Mouse (Mus musculus): ENCODE measurements around the gene Bnipl. TPM values are rescaled to one million over a fixed set of nuclear protein-coding genes. Genes with fewer than 3 reads are reported as not detected.

Bnipl gene
- polyA plus RNA-seq, 1 experiment = 0.61 TPM

- Histone ChIP-seq H3K4me3 (ENCODE audit: insufficient read depth, low read length) (no peak overlapping the region), H3K4me1 (ENCODE audit: control insufficient read depth, insufficient read depth, low read length) (no peaks in the 10 kb centered on the region), H3K27ac (ENCODE audit: insufficient read depth, low read length) (no peak overlapping the region)
- no peak for TF ChIP-seq CTCF (IDR thresholded peaks at IDR 0.05; ENCODE audit: extremely low read depth, insufficient read depth, low read length)
- TF ChIP-seq POLR2A (IDR thresholded peaks at IDR 0.05; ENCODE audit: extremely low read depth, insufficient read depth, low read length) = no peak
Measured at GRCm38 (mm10) chr3:95289419-95289818, 38.4 kb upstream of the Bnipl start.

- TF ChIP-seq CTCF (IDR thresholded peaks at IDR 0.05; ENCODE audit: extremely low read depth, insufficient read depth, low read length) (no peak), POLR2A (IDR thresholded peaks at IDR 0.05; ENCODE audit: extremely low read depth, insufficient read depth, low read length) (no peak)
- Histone ChIP-seq H3K27ac (ENCODE audit: insufficient read depth, low read length) (no peak overlapping the region), H3K4me1 (ENCODE audit: control insufficient read depth, insufficient read depth, low read length) (peaks cover 3% of the 10 kb centered on the region), H3K4me3 (ENCODE audit: insufficient read depth, low read length) (no peak overlapping the region)
Measured at GRCm38 (mm10) chr3:95287541-95287940, 36.5 kb upstream of the Bnipl start.

GRCm38 (mm10) chr3:95286510-95286909 is 35.5 kb upstream of the Bnipl start:
- Histone ChIP-seq H3K4me1 (ENCODE audit: control insufficient read depth, insufficient read depth, low read length) (peaks cover 3% of the 10 kb centered on the region), H3K4me3 (ENCODE audit: insufficient read depth, low read length) (no peak overlapping the region), H3K27ac (ENCODE audit: insufficient read depth, low read length) (no peak overlapping the region)
- TF ChIP-seq CTCF (IDR thresholded peaks at IDR 0.05; ENCODE audit: extremely low read depth, insufficient read depth, low read length) (no peak), POLR2A (IDR thresholded peaks at IDR 0.05; ENCODE audit: extremely low read depth, insufficient read depth, low read length) (no peak)

- H3K4me1 ChIP-seq (ENCODE audit: control insufficient read depth, insufficient read depth, low read length) = peaks cover 3% of the 10 kb centered on the region
- TF ChIP-seq CTCF (IDR thresholded peaks at IDR 0.05; ENCODE audit: extremely low read depth, insufficient read depth, low read length) = no peak
- no peak for TF ChIP-seq POLR2A (IDR thresholded peaks at IDR 0.05; ENCODE audit: extremely low read depth, insufficient read depth, low read length)
- no peak overlapping the region for H3K4me3 ChIP-seq (ENCODE audit: insufficient read depth, low read length)
- no peak overlapping the region for H3K27ac ChIP-seq (ENCODE audit: insufficient read depth, low read length)
Measured at GRCm38 (mm10) chr3:95286011-95286410, 35.0 kb upstream of the Bnipl start.

- no peak overlapping the region for H3K4me3 ChIP-seq (ENCODE audit: insufficient read depth, low read length)
- peaks cover 3% of the 10 kb centered on the region for H3K4me1 ChIP-seq (ENCODE audit: control insufficient read depth, insufficient read depth, low read length)
- H3K27ac ChIP-seq (ENCODE audit: insufficient read depth, low read length) = no peak overlapping the region
- no peak for TF ChIP-seq CTCF (IDR thresholded peaks at IDR 0.05; ENCODE audit: extremely low read depth, insufficient read depth, low read length)
- TF ChIP-seq POLR2A (IDR thresholded peaks at IDR 0.05; ENCODE audit: extremely low read depth, insufficient read depth, low read length) = no peak
Measured at GRCm38 (mm10) chr3:95285390-95285789, 34.4 kb upstream of the Bnipl start.

- peaks cover 3% of the 10 kb centered on the region for H3K4me1 ChIP-seq (ENCODE audit: control insufficient read depth, insufficient read depth, low read length)
- TF ChIP-seq POLR2A (IDR thresholded peaks at IDR 0.05; ENCODE audit: extremely low read depth, insufficient read depth, low read length) (no peak), CTCF (IDR thresholded peaks at IDR 0.05; ENCODE audit: extremely low read depth, insufficient read depth, low read length) (no peak)
- H3K27ac ChIP-seq (ENCODE audit: insufficient read depth, low read length) = no peak overlapping the region
- H3K4me3 ChIP-seq (ENCODE audit: insufficient read depth, low read length) = no peak overlapping the region; the same call in 1 of the 2 replicates
Measured at GRCm38 (mm10) chr3:95284501-95285281, 33.7 kb upstream of the Bnipl start.

GRCm38 (mm10) chr3:95284062-95284461 is 33.1 kb upstream of the Bnipl start:
- no peak for TF ChIP-seq CTCF (IDR thresholded peaks at IDR 0.05; ENCODE audit: extremely low read depth, insufficient read depth, low read length)
- no peak for TF ChIP-seq POLR2A (IDR thresholded peaks at IDR 0.05; ENCODE audit: extremely low read depth, insufficient read depth, low read length)
- peaks cover 3% of the 10 kb centered on the region for H3K4me1 ChIP-seq (ENCODE audit: control insufficient read depth, insufficient read depth, low read length)
- peak overlapping the region; percentile 44; the same call in 1 of the 2 replicates for H3K4me3 ChIP-seq (ENCODE audit: insufficient read depth, low read length)
- no peak overlapping the region for H3K27ac ChIP-seq (ENCODE audit: insufficient read depth, low read length)

- peaks cover 3% of the 10 kb centered on the region for H3K4me1 ChIP-seq (ENCODE audit: control insufficient read depth, insufficient read depth, low read length)
- peak overlapping the region; percentile 92 for H3K27ac ChIP-seq (ENCODE audit: insufficient read depth, low read length)
- H3K4me3 ChIP-seq (ENCODE audit: insufficient read depth, low read length) = peak overlapping the region; percentile 44
- TF ChIP-seq POLR2A (IDR thresholded peaks at IDR 0.05; ENCODE audit: extremely low read depth, insufficient read depth, low read length) (no peak), CTCF (IDR thresholded peaks at IDR 0.05; ENCODE audit: extremely low read depth, insufficient read depth, low read length) (no peak)
Measured at GRCm38 (mm10) chr3:95283589-95283941, 32.6 kb upstream of the Bnipl start.

- H3K4me3 ChIP-seq (ENCODE audit: insufficient read depth, low read length) = peak overlapping the region; percentile 44
- peak overlapping the region; percentile 92 for H3K27ac ChIP-seq (ENCODE audit: insufficient read depth, low read length)
- peaks cover 3% of the 10 kb centered on the region for H3K4me1 ChIP-seq (ENCODE audit: control insufficient read depth, insufficient read depth, low read length)
- TF ChIP-seq POLR2A (IDR thresholded peaks at IDR 0.05; ENCODE audit: extremely low read depth, insufficient read depth, low read length) (peak; percentile 65; the same call in 1 of the 2 replicates), CTCF (IDR thresholded peaks at IDR 0.05; ENCODE audit: extremely low read depth, insufficient read depth, low read length) (peak; percentile 23; the same call in 1 of the 2 replicates)
Measured at GRCm38 (mm10) chr3:95282865-95283588, 32.0 kb upstream of the Bnipl start.
